Mouse (Mus musculus) left cerebral cortex, postnatal 14 days (tissue): ENCODE results near the gene Actc1. TPM values are rescaled to one million over a fixed set of nuclear protein-coding genes. Genes with fewer than 3 reads are reported as not detected.

Source experiments
- total RNA-seq, 2 experiments: library from RNA; stranded (reverse); gene quantifications; 2 replicates each; pipeline ENCODE4 v1.2.3; 2021

Gene Actc1
- total RNA-seq, 2 experiments from 2014 or later = not detected

Other genes with a start within 250 kb of the Actc1 start
- 100 to 1,000 TPM; 455 to 491 TPM for gene Scg5, start 224.4 kb downstream of the Actc1 start, total RNA-seq
- gene Arhgap11a, start 204.9 kb downstream of the Actc1 start, total RNA-seq = 1 to 10 TPM; 2.6 to 3.1 TPM
- gene Gjd2, start 39.9 kb downstream of the Actc1 start, total RNA-seq = 10 to 100 TPM; 14.5 to 16.1 TPM
- 10 to 100 TPM; 27.1 to 30.9 TPM for gene Aqr, start 133.5 kb upstream of the Actc1 start, total RNA-seq
- gene Zfp770, start 147.9 kb upstream of the Actc1 start, total RNA-seq = 10 to 100 TPM; 28.7 to 29.3 TPM